In genomic region chr9:90227171-90227570, GRCm38 (mm10) we compare ENCODE assay signal across 12 mouse cellular contexts. TPM values are rescaled to one million over a fixed set of nuclear protein-coding genes. Genes with fewer than 3 reads are reported as not detected.
DNase-seq lines count a peak whose midpoint lies in the region; ATAC-seq and TF ChIP-seq lines count a peak whose summit lies in the region.
"Had no signal": no experiment of that assay in that cellular context is flagged by ENCODE, and none has a peak within 500 bp of the region (broad histone marks: within the 10 kb centered on the region; RNA-seq: fewer than 3 reads in every experiment).

No protein-coding gene starts in this region.

- TF ChIP-seq CTCF in intestine, postnatal 0 days (IDR thresholded peaks at IDR 0.05; ENCODE audit: low read depth), result peak; percentile 49; the same call in 1 of the 2 replicates
- peak; percentile 1 for TF ChIP-seq CTCF in ES-Bruce4 (IDR thresholded peaks at IDR 0.05; ENCODE audit: low read depth, low read length)
- TF ChIP-seq CTCF in brain, embryonic 14.5 days (IDR thresholded peaks at IDR 0.05; ENCODE audit: borderline replicate concordance, extremely low read depth, insufficient read depth, insufficient read length), result no peak

- peak; percentile 12 for DNase-seq in brain, embryonic 14.5 days (ENCODE audit: low read depth)
- DNase-seq in kidney, postnatal 36 days, result peak; percentile 48 to 66
- no peak for DNase-seq in cerebellum, adult 9-10 months
- no peak for DNase-seq in cerebellum, adult 18-20 months
- DNase-seq: thymus, postnatal 25 days had no signal

- no peak for TF ChIP-seq EP300 in ES-Bruce4 (IDR thresholded peaks at IDR 0.05; ENCODE audit: insufficient read depth, low read depth, low read length)

- no peaks in the 10 kb centered on the region for H3K4me1 ChIP-seq in intestine, postnatal 0 days (replicated peaks; ENCODE audit: control insufficient read depth, insufficient read depth, low read length)
- H3K4me1 ChIP-seq in intestine, embryonic 15.5 days (replicated peaks), result no peaks in the 10 kb centered on the region
- H3K4me1 ChIP-seq in ES-Bruce4 (ENCODE audit: control insufficient read depth, insufficient read depth, low read length), result no peaks in the 10 kb centered on the region
- H3K4me1 ChIP-seq: embryonic facial prominence, embryonic 12.5 days had no signal

- WGBS in intestine, postnatal 0 days, result 78% methylated on average over 12 of the region's 12 CpGs
- 83% methylated on average over 12 of the region's 12 CpGs for WGBS in intestine, embryonic 15.5 days

- no peak for TF ChIP-seq POLR2A in ES-Bruce4 (IDR thresholded peaks at IDR 0.05; ENCODE audit: insufficient read depth, low read length)
- TF ChIP-seq POLR2A in brain, embryonic 14.5 days (IDR thresholded peaks at IDR 0.05; ENCODE audit: borderline replicate concordance, extremely low read depth, insufficient read depth, insufficient read length, poor library complexity, severe bottlenecking), result no peak

- no peaks in the 10 kb centered on the region for H3K9me3 ChIP-seq in intestine, postnatal 0 days (ENCODE audit: control insufficient read depth)
- H3K9me3 ChIP-seq in intestine, embryonic 15.5 days, result no peaks in the 10 kb centered on the region
- H3K9me3 ChIP-seq in ES-Bruce4 (replicated peaks; ENCODE audit: control insufficient read depth, insufficient read depth, low read length, poor library complexity, severe bottlenecking), result no peaks in the 10 kb centered on the region
- H3K9me3 ChIP-seq: embryonic facial prominence, embryonic 12.5 days had no signal

- peaks cover 43% of the 10 kb centered on the region for H3K36me3 ChIP-seq in intestine, postnatal 0 days (ENCODE audit: control insufficient read depth, insufficient read depth)
- peaks cover 13% of the 10 kb centered on the region for H3K36me3 ChIP-seq in intestine, embryonic 15.5 days
- H3K36me3 ChIP-seq in ES-Bruce4 (ENCODE audit: control insufficient read depth, insufficient read depth, low read length, poor library complexity, severe bottlenecking), result no peaks in the 10 kb centered on the region
- H3K36me3 ChIP-seq: G1E had no signal

- H3K27me3 ChIP-seq in intestine, postnatal 0 days (replicated peaks; ENCODE audit: control insufficient read depth, insufficient read depth, low read length), result no peaks in the 10 kb centered on the region
- H3K27me3 ChIP-seq in intestine, embryonic 15.5 days (replicated peaks), result no peaks in the 10 kb centered on the region
- no peaks in the 10 kb centered on the region for H3K27me3 ChIP-seq in ES-Bruce4 (ENCODE audit: control insufficient read depth, insufficient read depth, low read length, poor library complexity, severe bottlenecking)
- H3K27me3 ChIP-seq: embryonic facial prominence, embryonic 12.5 days had no signal

- no peak overlapping the region for H3K4me2 ChIP-seq in intestine, postnatal 0 days (replicated peaks; ENCODE audit: low read depth)
- H3K4me2 ChIP-seq in intestine, embryonic 15.5 days (replicated peaks), result no peak overlapping the region
- H3K4me2 ChIP-seq: embryonic facial prominence, embryonic 12.5 days had no signal

- ATAC-seq in intestine, postnatal 0 days, result no peak
- ATAC-seq in intestine, embryonic 15.5 days, result no peak
- ATAC-seq: inflammation-experienced regulatory T-cells, adult 6 months had no signal

- no peak overlapping the region for H3K4me3 ChIP-seq in intestine, postnatal 0 days (ENCODE audit: low read depth, low read length)
- H3K4me3 ChIP-seq in intestine, embryonic 15.5 days (replicated peaks), result no peak overlapping the region
- H3K4me3 ChIP-seq in ES-Bruce4 (ENCODE audit: low read depth, low read length), result no peak overlapping the region
- H3K4me3 ChIP-seq: embryonic facial prominence, embryonic 12.5 days; myocyte had no signal

- no peak overlapping the region for H3K9ac ChIP-seq in intestine, postnatal 0 days (ENCODE audit: low read depth, low read length)
- H3K9ac ChIP-seq in intestine, embryonic 15.5 days, result no peak overlapping the region
- no peak overlapping the region for H3K9ac ChIP-seq in ES-Bruce4 (ENCODE audit: low read depth, poor library complexity, severe bottlenecking)
- H3K9ac ChIP-seq: embryonic facial prominence, embryonic 12.5 days had no signal

- no peak overlapping the region for H3K27ac ChIP-seq in intestine, postnatal 0 days (ENCODE audit: low read depth, low read length)
- no peak overlapping the region for H3K27ac ChIP-seq in intestine, embryonic 15.5 days
- H3K27ac ChIP-seq in ES-Bruce4 (ENCODE audit: insufficient read depth, low read length), result no peak overlapping the region
- H3K27ac ChIP-seq: embryonic facial prominence, embryonic 12.5 days had no signal

RNA-seq across cellular contexts. Expression of gene Tbc1d2b, which starts 43.4 kb away (rescaled TPM):
- polyA plus RNA-seq in intestine, postnatal 0 days (2015; fragmentation: Nextera tagmentation; extraction: Ambion mirVana), result 5.2 and 6.6 TPM in 2 replicates
- 14.6 and 14.9 TPM in 2 replicates for polyA plus RNA-seq in intestine, embryonic 15.5 days (2015; fragmentation: Nextera tagmentation; extraction: Ambion mirVana)
- polyA plus RNA-seq in ES-Bruce4 (2011; ENCODE audit: insufficient read depth, insufficient read length, low read depth, missing spikeins), result 8.5 and 11.9 TPM in 2 replicates
- polyA plus RNA-seq in brain, embryonic 14.5 days (2012; rRNA removed), result 12.2 and 14.2 TPM in 2 replicates

Comparison
In these comparisons a context has a peak if more than half of its experiments do, and no peak if none do; other contexts are left out.
1. DNase-seq: peak in brain, embryonic 14.5 days (single experiment) and kidney, postnatal 36 days (2 of 2); none in cerebellum, adult 9-10 months (single experiment) and cerebellum, adult 18-20 months (0 of 2).